In the genomic region with DNA sequence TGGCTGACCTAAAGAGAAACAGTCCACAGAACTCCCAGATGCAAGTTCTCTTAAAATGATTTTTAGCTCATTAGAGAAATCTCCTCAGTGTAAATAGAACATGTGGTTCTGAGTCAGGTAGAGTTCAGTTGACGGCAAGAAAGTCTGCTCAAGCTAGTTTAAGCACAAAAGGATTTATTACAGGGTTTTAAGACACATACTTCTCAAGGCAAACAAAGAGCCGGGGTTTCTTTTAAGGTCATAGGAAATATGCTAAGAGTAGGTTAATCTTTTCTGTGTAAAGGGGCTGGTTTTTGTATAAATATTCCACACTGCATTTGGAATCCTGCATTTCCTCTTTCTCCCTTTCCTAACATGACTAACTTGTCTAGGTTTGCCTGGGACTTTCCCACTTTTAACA, we compare ENCODE assay signal across 15 mouse cellular contexts.
"Had no signal": no experiment of that assay in that cellular context is flagged by ENCODE, and none has a peak within 500 bp of the region (broad histone marks: within the 10 kb centered on the region; RNA-seq: fewer than 3 reads in every experiment).

No protein-coding gene starts in this region.

- H3K36me3 ChIP-seq: intestine, embryonic 15.5 days; liver, embryonic 13.5 days had no signal

- H3K9ac ChIP-seq: intestine, embryonic 15.5 days; liver, embryonic 13.5 days had no signal

- ATAC-seq: intestine, embryonic 15.5 days had no signal

- H3K27ac ChIP-seq: intestine, embryonic 15.5 days; layer of hippocampus, adult 2 months; liver, embryonic 13.5 days had no signal

- H3K4me3 ChIP-seq: intestine, embryonic 15.5 days; layer of hippocampus, adult 2 months; liver, embryonic 13.5 days had no signal

- H3K4me1 ChIP-seq: intestine, embryonic 15.5 days; liver, embryonic 13.5 days had no signal

- H3K27me3 ChIP-seq: intestine, embryonic 15.5 days; liver, embryonic 13.5 days had no signal

- DNase-seq: kidney, adult 18-20 months; kidney, adult 9 months; kidney, postnatal 36 days; layer of hippocampus, adult 9-11 months; liver, embryonic 13.5 days; lung, adult 2 months; lung, postnatal 14 days; lung, postnatal 4 days; midbrain, embryonic 14.5 days; right cerebral cortex, postnatal 14 days; right cerebral cortex, postnatal 4 days; thymus, postnatal 25 days had no signal

- H3K4me2 ChIP-seq: intestine, embryonic 15.5 days; liver, embryonic 13.5 days; midbrain, embryonic 11.5 days had no signal

- H3K9me3 ChIP-seq: intestine, embryonic 15.5 days; liver, embryonic 13.5 days had no signal
